Mouse (Mus musculus): ENCODE measurements at regions not wholly inside any gene's neighbourhood (a gene's known extent, or its start where the extent isn't known, plus 50 kb on each side); places are given as distances from the start of the nearest gene placed in this dataset.

- WGBS: 78% methylated on average over 4 of the region's 4 CpGs
- Histone ChIP-seq H3K36me3 (no peaks in the 10 kb centered on the region), H3K27ac (replicated peaks) (no peak overlapping the region)
These were observed 65.4 kb upstream of the Tacr3 start for GRCm38 (mm10) chr3:134763264-134763936.

More at GRCm38 (mm10) chr3:134763264-134763936, 65.4 kb upstream of the Tacr3 start:
- no peak overlapping the region for H3K9ac ChIP-seq
- H3K27me3 ChIP-seq: no peaks in the 10 kb centered on the region
- no peaks in the 10 kb centered on the region for H3K9me3 ChIP-seq (replicated peaks)
- no peaks in the 10 kb centered on the region for H3K4me1 ChIP-seq
- H3K4me3 ChIP-seq (replicated peaks): no peak overlapping the region
- no peak overlapping the region for H3K4me2 ChIP-seq (replicated peaks)
- no peak for ATAC-seq (ENCODE audit: insufficient number of reproducible peaks, low FRiP score, low TSS enrichment, low read depth)

Data from embryonic facial prominence, embryonic 15.5 days (tissue).